Mouse (Mus musculus) forebrain, embryonic 12.5 days (tissue): ENCODE results near the gene Rhot2. TPM values are rescaled to one million over a fixed set of nuclear protein-coding genes. Genes with fewer than 3 reads are reported as not detected.

Experiments
- ATAC-seq: fragments of 200-750 bp; cut with Nextera tagmentation; 2 replicates; pipeline ENCODE4 v1.8.0; 2017; ENCODE audit warnings: moderate TSS enrichment; ENCODE audit not compliant: low FRiP score
- H3K27ac ChIP-seq: fragments of 300-500 bp; sonication (generic); 2 replicates; pipeline ENCODE4 v1.5.1; 2016; ENCODE audit warnings: mild to moderate bottlenecking
- H3K27me3 ChIP-seq: fragments of 300-500 bp; sonication (generic); 2 replicates; pipeline ENCODE4 v1.6.1; 2016; ENCODE audit warnings: mild to moderate bottlenecking
- H3K36me3 ChIP-seq: fragments of 300-500 bp; sonication (generic); replicated peaks from 2 replicates; pipeline ENCODE4 v1.6.1; 2016; ENCODE audit warnings: mild to moderate bottlenecking
- H3K4me1 ChIP-seq: fragments of 300-500 bp; sonication (generic); 2 replicates; pipeline ENCODE4 v1.6.1; 2016
- H3K4me2 ChIP-seq: fragments of 300-500 bp; sonication (generic); 2 replicates; pipeline ENCODE4 v1.6.1; 2016; ENCODE audit warnings: mild to moderate bottlenecking, moderate library complexity
- H3K4me3 ChIP-seq: fragments of 300-500 bp; sonication (generic); replicated peaks from 2 replicates; pipeline ENCODE4 v1.5.1; 2016; ENCODE audit warnings: mild to moderate bottlenecking
- H3K9ac ChIP-seq: fragments of 300-500 bp; sonication (generic); 2 replicates; pipeline ENCODE4 v1.6.1; 2016; ENCODE audit warnings: mild to moderate bottlenecking
- H3K9me3 ChIP-seq: fragments of 300-500 bp; sonication (generic); 2 replicates; pipeline ENCODE4 v1.6.1; 2016
- WGBS: fragments of 180-500 bp; shearing (Covaris S2); methylation state at CpG from one replicate; pipeline ENCODE4 v1.1.7; 2016; 5-methylcytosine and 5-hydroxymethylcytosine counted together
- polyA plus RNA-seq: library from polyadenylated mRNA; unstranded; fragments of >200 nt; fragmentation: Nextera tagmentation; extraction: Ambion mirVana; gene quantifications from 2 replicates; pipeline ENCODE4 v1.2.1, GENCODE M21; 2016

Gene Rhot2
- polyA plus RNA-seq, 1 experiment from 2014 or later: 20.9 TPM

DNA sequence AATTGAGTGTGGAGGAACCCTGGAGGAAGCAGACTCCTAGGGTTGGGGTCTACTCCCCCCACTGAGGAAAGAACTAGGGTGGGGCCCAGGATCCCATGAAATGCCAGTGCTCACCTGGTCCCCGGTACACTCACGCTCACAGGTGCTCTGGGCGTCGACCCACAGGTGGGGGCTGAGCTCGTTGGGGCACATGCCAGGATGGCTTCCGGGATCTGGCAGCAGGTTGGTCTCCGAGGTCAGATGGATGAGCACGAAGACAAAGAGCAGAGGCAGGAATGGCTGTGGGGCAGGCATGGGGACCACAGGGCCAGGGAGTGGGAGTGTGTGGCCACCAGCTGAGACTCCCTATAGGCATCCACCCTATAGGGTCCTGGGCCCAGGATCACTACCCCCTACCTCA is 35.1 kb upstream of the Rhot2 start:
- Histone ChIP-seq H3K36me3 (peaks cover 51% of the 10 kb centered on the region), H3K4me3 (no peak overlapping the region), H3K9me3 (no peaks in the 10 kb centered on the region), H3K27me3 (no peaks in the 10 kb centered on the region), H3K4me1 (peaks cover 43% of the 10 kb centered on the region), H3K9ac (no peak overlapping the region), H3K4me2 (no peak overlapping the region), H3K27ac (no peak overlapping the region)
- WGBS: 79% methylated on average over 8 of the region's 8 CpGs
- no peak for ATAC-seq

DNA sequence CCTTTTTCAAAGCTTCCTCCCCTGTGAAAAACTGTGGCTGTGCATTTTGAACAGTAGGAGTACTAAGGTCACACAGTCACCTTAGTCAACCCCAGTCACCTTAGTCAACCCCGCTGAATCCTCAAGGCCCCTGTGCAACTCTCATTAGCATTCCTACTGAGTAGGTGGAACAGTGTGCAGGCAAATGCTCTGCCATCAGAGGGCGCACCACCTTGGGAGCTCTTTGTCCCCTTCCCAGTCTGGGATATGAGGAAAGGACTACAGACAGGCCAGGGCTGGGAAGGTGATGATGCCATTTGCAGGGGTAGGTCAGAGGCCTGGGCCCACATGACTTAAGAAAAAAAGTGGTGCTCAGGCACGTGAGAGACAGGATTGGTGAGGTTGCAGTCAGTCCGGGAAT is 34.6 kb upstream of the Rhot2 start:
- H3K4me2 ChIP-seq: no peak overlapping the region
- peaks cover 46% of the 10 kb centered on the region for H3K4me1 ChIP-seq
- no peak for ATAC-seq
- H3K27me3 ChIP-seq: no peaks in the 10 kb centered on the region
- H3K36me3 ChIP-seq: peaks cover 46% of the 10 kb centered on the region
- H3K4me3 ChIP-seq: no peak overlapping the region
- H3K9ac ChIP-seq: no peak overlapping the region
- no peaks in the 10 kb centered on the region for H3K9me3 ChIP-seq
- H3K27ac ChIP-seq: no peak overlapping the region
- 45% methylated on average over 4 of the region's 4 CpGs for WGBS

DNA sequence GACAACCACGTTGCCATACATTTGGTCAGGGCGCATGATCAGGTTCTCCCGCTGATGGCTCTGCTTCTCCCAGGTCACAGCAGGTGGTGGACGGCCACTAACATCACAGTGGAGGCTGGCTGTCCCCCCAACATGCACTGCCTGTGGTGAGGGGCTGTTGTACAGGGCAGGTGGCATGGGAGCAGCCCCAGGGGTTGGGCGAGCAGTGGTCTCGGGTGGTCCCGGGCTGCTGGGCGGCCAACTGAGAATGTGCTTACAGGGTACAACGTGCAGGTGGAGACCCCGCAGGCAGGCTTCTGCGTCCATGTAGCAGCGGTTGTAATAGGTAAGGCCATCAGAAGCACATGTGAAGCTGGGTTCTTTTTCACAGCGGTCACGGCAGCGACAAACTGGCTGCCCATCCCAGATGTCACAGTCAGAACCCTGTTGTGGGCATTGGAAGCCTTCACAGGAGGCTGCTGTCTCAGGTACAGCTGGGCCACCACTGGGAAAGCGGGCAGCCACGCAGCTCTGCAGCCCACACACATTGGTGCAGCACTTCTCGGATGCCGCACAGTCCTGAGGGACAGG is 34.0 kb upstream of the Rhot2 start:
- Histone ChIP-seq H3K4me1 (peaks cover 51% of the 10 kb centered on the region), H3K27ac (no peak overlapping the region), H3K36me3 (peaks cover 40% of the 10 kb centered on the region), H3K9me3 (no peaks in the 10 kb centered on the region), H3K4me2 (no peak overlapping the region), H3K9ac (no peak overlapping the region), H3K27me3 (no peaks in the 10 kb centered on the region), H3K4me3 (no peak overlapping the region)
- no peak for ATAC-seq
- 87% methylated on average over 19 of the region's 19 CpGs for WGBS

DNA sequence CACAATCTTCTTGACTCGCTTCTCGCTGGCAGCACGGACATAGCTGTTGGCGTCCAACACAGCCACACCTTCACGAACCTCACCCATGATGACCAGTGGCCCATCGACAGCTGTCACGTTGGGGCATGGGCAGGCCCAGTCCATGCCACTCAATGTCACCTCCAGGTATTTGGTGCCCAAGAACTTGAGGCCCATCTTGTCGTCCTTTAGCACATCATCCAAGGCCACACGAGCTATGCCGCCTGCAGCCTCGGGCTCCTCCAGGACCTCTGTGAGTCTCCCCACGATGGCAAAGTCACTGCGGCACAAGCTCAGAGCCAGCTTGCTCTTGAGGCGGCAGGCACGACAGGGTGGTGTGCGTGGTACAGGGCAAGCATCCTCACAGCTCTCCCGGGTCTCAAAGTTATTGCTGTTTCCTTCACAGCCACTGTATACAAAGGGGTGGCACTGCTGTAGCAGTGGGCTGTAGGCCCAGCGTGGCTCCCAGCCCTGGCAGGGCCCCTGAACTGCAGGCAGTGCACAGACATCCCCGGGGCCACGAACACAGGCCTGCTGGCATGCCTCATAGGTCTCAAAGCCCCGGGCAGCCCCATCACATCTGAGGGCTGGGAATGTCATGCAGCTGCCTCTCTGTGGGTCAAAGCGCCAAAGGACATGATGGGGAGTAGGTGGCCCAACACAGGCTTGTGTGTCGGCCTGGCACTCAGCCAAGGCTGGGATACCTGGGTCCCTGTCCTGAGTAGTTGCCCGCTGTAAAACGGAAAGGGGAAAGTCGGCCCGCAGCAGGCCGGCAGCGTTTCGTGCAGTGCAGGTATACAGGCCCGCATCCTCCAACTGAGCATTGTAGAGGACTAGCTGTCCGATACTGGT is 33.3 kb upstream of the Rhot2 start:
- H3K27ac ChIP-seq: no peak overlapping the region
- peaks cover 52% of the 10 kb centered on the region for H3K4me1 ChIP-seq
- ATAC-seq: no peak
- H3K9ac ChIP-seq: no peak overlapping the region
- H3K4me2 ChIP-seq: no peak overlapping the region
- no peaks in the 10 kb centered on the region for H3K9me3 ChIP-seq
- H3K27me3 ChIP-seq: no peaks in the 10 kb centered on the region
- peaks cover 33% of the 10 kb centered on the region for H3K36me3 ChIP-seq
- no peak overlapping the region for H3K4me3 ChIP-seq
- 95% methylated on average over 32 of the region's 32 CpGs for WGBS

DNA sequence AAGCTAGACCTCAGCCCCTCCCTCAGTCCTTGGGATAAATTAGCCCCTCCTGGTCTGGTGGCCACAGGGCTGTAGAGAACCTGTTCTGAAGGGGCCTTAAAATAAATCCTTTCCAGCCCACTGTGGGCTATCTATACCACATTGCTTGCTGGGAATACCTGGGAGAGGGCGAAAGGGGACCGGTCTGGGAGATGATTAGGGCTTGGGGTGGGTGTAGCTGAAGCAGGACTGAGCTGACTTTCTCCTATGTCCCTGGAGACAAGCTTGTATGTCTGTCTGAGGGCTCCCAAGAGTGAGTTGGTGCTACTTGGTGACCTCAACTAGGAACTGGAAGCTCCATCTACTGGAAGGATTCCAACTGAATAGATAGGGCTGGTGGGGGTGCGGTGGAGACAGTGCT is 32.4 kb upstream of the Rhot2 start:
- Histone ChIP-seq H3K27me3 (no peaks in the 10 kb centered on the region), H3K4me3 (no peak overlapping the region), H3K27ac (no peak overlapping the region), H3K9me3 (no peaks in the 10 kb centered on the region), H3K4me2 (peak overlapping the region; percentile 96; the same call in 1 of the 2 replicates), H3K36me3 (peaks cover 23% of the 10 kb centered on the region), H3K4me1 (peaks cover 46% of the 10 kb centered on the region), H3K9ac (no peak overlapping the region)
- ATAC-seq: no peak
- WGBS: 95% methylated on average over 3 of the region's 3 CpGs

DNA sequence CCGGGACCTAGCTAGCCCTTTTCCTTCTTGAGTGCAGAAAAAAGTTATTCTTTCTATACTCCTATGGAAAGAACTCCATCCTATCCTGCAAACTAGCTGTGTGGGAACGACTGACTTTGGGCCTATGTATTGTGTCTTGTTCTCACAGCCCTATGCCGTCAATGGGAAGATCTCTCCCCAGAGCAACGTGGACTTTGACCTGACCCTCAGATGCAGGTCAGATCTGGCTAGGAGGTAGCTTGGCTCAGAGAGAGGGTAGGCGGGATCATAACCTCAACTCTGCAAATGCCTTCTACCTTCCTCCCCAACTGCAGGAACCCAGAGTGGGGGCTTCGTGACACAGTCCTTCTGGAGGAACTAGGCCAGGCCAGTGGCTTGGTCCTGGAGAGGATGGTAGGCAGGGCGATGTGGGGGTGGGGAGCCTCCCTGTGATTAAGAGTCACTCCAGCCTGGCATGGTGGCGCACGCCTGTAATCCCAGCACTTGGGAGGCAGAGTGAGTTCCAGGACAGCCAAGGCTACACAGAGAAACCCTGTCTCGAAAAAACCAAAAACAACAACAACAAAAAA is 31.8 kb upstream of the Rhot2 start:
- Histone ChIP-seq H3K27ac (peak overlapping the region; percentile 91; the same call in 1 of the 2 replicates), H3K4me2 (peak overlapping the region; percentile 96), H3K27me3 (no peaks in the 10 kb centered on the region), H3K36me3 (peaks cover 22% of the 10 kb centered on the region), H3K4me3 (peak overlapping the region; percentile 61), H3K9me3 (no peaks in the 10 kb centered on the region), H3K4me1 (peaks cover 42% of the 10 kb centered on the region), H3K9ac (peak overlapping the region; percentile 75)
- ATAC-seq: no peak
- WGBS: 64% methylated on average over 10 of the region's 10 CpGs

DNA sequence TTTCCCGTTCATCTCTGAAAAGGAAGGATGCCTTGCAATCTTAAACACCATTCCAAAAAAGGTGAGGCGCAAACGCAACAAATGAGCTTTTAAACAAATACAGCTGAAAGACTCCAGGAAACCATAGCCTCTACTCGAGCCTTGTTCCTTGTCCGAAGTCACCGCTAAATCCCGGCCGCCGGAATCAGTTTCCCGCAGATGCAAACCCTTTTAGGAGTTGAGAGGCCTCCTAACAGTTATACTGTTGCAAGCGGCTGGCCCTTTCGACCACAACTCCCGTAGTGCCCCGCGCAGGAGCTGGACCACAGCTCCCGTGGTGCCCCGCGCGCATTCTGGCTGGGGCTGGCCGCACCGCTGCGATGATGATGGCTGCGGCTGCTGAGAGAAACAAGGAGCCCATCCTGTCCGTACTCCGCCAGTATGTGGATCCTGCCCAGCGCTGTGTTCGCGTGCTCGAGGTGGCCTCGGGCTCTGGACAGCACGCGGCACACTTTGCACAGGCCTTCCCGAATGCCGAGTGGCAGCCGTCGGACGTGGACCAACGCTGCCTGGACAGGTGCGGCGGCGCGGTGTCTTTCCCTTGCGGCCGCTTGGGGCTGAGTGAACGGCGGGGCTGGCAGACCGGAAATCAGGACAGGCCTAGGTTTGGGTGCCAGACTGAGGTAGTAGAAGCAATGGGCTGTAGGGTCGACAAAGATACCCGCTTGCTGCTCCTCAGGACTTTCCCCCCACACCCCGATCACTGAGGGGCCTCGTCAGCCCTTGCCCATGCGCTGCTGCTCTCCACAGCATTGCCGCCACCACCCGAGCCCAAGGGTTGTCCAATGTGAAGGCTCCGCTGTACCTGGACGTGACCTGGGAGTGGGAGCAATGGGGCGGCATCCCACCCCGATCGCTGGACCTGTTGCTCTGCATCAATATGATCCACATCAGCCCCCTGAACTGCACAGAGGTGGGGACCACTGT is 30.8 kb upstream of the Rhot2 start:
- 1% methylated on average over 59 of the region's 59 CpGs for WGBS
- peak; percentile 92 for ATAC-seq

DNA sequence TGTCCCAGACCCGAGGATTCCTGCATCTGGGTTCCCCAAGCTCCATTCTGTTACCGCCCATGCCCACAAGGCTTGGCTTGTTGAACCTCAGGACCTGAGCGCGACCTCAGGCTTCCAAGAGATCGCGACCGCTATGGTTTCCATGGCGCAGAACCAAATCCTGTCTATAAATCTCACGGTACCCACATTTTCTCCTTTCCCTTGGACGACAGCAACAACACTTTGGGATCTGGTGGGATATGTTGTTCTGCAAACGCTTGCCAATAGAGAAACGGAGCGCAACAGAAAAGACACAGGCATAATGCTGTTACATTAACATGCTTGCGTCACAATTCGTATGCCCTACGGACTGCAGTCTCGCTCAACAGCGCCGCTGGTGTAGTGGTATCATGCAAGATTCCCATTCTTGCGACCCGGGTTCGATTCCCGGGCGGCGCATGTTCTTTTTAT is 30.1 kb upstream of the Rhot2 start, which contains the start of gene Mettl26:
Mettl26 (plus strand) TSS at position 354 of the 450 bp plus-strand sequence.
- Histone ChIP-seq H3K36me3 (peaks cover 21% of the 10 kb centered on the region), H3K4me1 (peaks cover 25% of the 10 kb centered on the region), H3K27ac (peak within 1 kb of the TSS; percentile 91), H3K27me3 (no peaks in the 10 kb centered on the region), H3K9ac (peak within 1 kb of the TSS; percentile 75), H3K4me3 (peak within 1 kb of the TSS; percentile 61), H3K9me3 (no peaks in the 10 kb centered on the region), H3K4me2 (peak within 1 kb of the TSS; percentile 96)
- WGBS: under 1% methylated on average over 25 of the region's 25 CpGs
- ATAC-seq: peak; percentile 70

More for the DNA sequence above, 30.8 kb upstream of the Rhot2 start:
- no peaks in the 10 kb centered on the region for H3K27me3 ChIP-seq
- peak overlapping the region; percentile 91 for H3K27ac ChIP-seq
- H3K9ac ChIP-seq: peak overlapping the region; percentile 75
- H3K4me1 ChIP-seq: peaks cover 32% of the 10 kb centered on the region
- peak overlapping the region; percentile 96 for H3K4me2 ChIP-seq
- no peaks in the 10 kb centered on the region for H3K9me3 ChIP-seq
- H3K36me3 ChIP-seq: peaks cover 22% of the 10 kb centered on the region
- H3K4me3 ChIP-seq: peak overlapping the region; percentile 61

DNA sequence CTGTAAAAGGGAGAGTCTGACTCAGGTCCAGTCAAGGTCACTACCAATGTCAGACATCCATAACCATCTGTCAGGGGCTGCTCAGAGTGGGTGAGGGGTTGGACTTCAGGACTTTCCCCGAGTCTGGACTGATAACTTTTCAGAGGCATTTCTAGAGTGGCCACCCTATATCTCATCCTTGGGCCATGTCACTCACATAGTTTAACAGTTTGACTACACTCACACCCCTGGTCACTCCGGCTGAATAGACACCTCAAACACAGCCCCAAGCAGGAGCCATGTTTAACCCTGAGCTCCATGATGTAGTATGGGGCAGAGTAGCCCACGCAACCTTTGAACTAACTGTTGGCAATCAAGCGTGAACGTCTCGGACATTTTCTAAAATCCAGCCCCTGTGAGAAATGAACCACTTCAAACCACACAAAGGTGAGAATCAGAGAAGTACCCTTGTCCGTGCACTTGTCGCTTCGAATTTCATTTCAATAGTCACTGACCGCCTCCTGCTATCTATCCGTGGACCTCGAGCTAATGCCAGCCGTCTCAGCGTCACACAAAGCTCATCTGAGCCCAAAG is 29.6 kb upstream of the Rhot2 start:
- H3K9ac ChIP-seq: peak overlapping the region; percentile 55
- 3% methylated on average over 14 of the region's 14 CpGs for WGBS

DNA sequence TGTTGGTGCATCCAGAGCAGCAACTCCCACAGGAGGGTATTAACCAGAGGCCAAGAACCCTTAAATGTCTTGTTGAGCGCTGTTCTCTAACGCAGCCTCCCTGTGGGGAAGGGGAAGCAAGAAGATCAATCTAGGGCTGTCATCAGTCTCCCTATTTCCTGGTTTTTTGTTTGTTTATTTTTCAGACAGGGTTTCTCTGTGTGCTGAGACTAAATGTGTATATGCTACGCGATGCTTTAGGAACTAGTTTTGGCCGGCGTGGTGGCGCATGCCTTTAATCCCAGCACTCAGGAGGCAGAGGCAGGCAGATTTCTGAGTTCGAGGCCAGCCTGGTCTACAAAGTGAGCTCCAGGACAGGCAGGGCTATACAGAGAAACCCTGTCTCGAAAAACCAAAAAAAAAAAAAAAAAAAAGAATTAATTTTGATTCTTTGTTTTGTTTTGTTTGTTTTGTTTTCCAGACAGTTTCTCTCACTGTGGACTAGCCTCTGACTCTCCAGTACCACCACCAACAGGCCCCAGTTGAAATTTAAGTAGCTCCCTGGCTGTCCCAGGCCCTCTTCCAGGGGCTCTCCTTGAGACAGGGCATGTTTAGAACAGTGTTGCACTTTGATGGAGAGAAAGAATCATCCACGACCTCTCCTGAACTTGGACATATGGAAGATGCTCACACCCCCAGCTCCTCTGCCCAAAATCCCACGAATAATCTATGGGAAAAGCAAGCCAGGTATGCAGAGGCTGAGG is 28.9 kb upstream of the Rhot2 start:
- H3K9me3 ChIP-seq: no peaks in the 10 kb centered on the region
- H3K9ac ChIP-seq: 0 out of 2 replicates have a peak overlapping the region, but pooled peaks have one; percentile 55
- peaks cover 10% of the 10 kb centered on the region for H3K36me3 ChIP-seq
- WGBS: 84% methylated on average over 11 of the region's 11 CpGs
- no peaks in the 10 kb centered on the region for H3K27me3 ChIP-seq
- peak overlapping the region; percentile 96 for H3K4me2 ChIP-seq
- H3K4me3 ChIP-seq: peak overlapping the region; percentile 61; the same call in 1 of the 2 replicates
- ATAC-seq: no peak
- no peak overlapping the region for H3K27ac ChIP-seq
- peaks cover 30% of the 10 kb centered on the region for H3K4me1 ChIP-seq

More for the DNA sequence above, 29.6 kb upstream of the Rhot2 start:
- Histone ChIP-seq H3K4me2 (peak overlapping the region; percentile 96), H3K36me3 (peaks cover 16% of the 10 kb centered on the region), H3K4me3 (peak overlapping the region; percentile 61), H3K9me3 (no peaks in the 10 kb centered on the region), H3K27me3 (no peaks in the 10 kb centered on the region), H3K4me1 (peaks cover 24% of the 10 kb centered on the region), H3K27ac (peak overlapping the region; percentile 91)
- peak; percentile 15; the same call in 1 of the 2 replicates for ATAC-seq

DNA sequence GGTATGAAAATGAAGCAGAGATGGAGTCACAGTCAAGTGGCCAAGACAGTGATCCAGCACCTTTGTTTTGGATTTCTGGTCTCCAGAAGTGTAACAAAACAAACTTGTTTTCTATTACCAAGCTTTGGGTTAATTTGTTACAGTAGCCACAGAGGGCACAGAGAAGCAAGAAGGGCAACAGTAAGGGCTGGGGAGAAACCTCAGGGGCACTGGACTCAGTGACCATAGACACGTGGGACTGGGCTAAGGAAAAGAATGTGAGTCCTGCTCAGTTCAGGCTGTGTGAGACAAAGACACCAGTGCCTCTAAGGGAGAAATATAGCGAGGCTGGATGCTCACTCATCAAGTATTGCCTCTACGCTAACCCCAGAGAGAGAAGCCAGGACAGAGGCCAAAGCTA is 28.0 kb upstream of the Rhot2 start:
- Histone ChIP-seq H3K4me2 (no peak overlapping the region), H3K27me3 (no peaks in the 10 kb centered on the region), H3K36me3 (peaks cover 1% of the 10 kb centered on the region), H3K9ac (no peak overlapping the region), H3K4me1 (peaks cover 35% of the 10 kb centered on the region), H3K27ac (no peak overlapping the region), H3K9me3 (no peaks in the 10 kb centered on the region), H3K4me3 (no peak overlapping the region)
- no peak for ATAC-seq
- 76% methylated on average over 3 of the region's 3 CpGs for WGBS
